Mouse (Mus musculus): Measurements from ENCODE around the gene Eml3. TPM values are rescaled to one million over a fixed set of nuclear protein-coding genes. Genes with fewer than 3 reads are reported as not detected.

Gene Eml3
- polyA plus RNA-seq, 1 experiment from 2014 or later, result 7.8 TPM

Other genes starting within 250 kb of the Eml3 start
- 123 and 136 TPM in 2 replicates for gene Slc3a2, start 206.2 kb upstream of the Eml3 start, polyA plus RNA-seq (2014; fragmentation: Nextera tagmentation; extraction: Ambion mirVana)
- 83.6 and 87.1 TPM in 2 replicates for gene Wdr74, start 193.7 kb upstream of the Eml3 start, polyA plus RNA-seq (2014; fragmentation: Nextera tagmentation; extraction: Ambion mirVana)
- 1.6 and 2.6 TPM in 2 replicates for gene 1700092M07Rik, start 188.8 kb upstream of the Eml3 start, polyA plus RNA-seq (2014; fragmentation: Nextera tagmentation; extraction: Ambion mirVana)
- gene Stx5a, start 188.1 kb upstream of the Eml3 start, polyA plus RNA-seq (2014; fragmentation: Nextera tagmentation; extraction: Ambion mirVana), result 100 and 111 TPM in 2 replicates
- gene Nxf1, start 172.5 kb upstream of the Eml3 start, polyA plus RNA-seq (2014; fragmentation: Nextera tagmentation; extraction: Ambion mirVana), result 213 and 224 TPM in 2 replicates
- 192 and 194 TPM in 2 replicates for gene Tmem223, start 158.6 kb upstream of the Eml3 start, polyA plus RNA-seq (2014; fragmentation: Nextera tagmentation; extraction: Ambion mirVana)
- gene Tmem179b, start 155.1 kb upstream of the Eml3 start, polyA plus RNA-seq (2014; fragmentation: Nextera tagmentation; extraction: Ambion mirVana), result 46.4 and 50.8 TPM in 2 replicates
- 15.4 and 17.1 TPM in 2 replicates for gene Taf6l, start 143.1 kb upstream of the Eml3 start, polyA plus RNA-seq (2014; fragmentation: Nextera tagmentation; extraction: Ambion mirVana)
- gene Polr2g, start 131.0 kb upstream of the Eml3 start, polyA plus RNA-seq (2014; fragmentation: Nextera tagmentation; extraction: Ambion mirVana), result 184 and 194 TPM in 2 replicates
- gene Zbtb3, start 127.0 kb upstream of the Eml3 start, polyA plus RNA-seq (2014; fragmentation: Nextera tagmentation; extraction: Ambion mirVana), result 5.7 and 7.5 TPM in 2 replicates
- 47.0 and 53.1 TPM in 2 replicates for gene Ttc9c, start 110.2 kb upstream of the Eml3 start, polyA plus RNA-seq (2014; fragmentation: Nextera tagmentation; extraction: Ambion mirVana)
- 7.0 and 10.1 TPM in 2 replicates for gene Hnrnpul2, start 109.5 kb upstream of the Eml3 start, polyA plus RNA-seq (2014; fragmentation: Nextera tagmentation; extraction: Ambion mirVana)
- gene AC129217.1, start 99.8 kb upstream of the Eml3 start, polyA plus RNA-seq (2014; fragmentation: Nextera tagmentation; extraction: Ambion mirVana), result not detected in 2 replicates
- gene Bscl2, start 92.1 kb upstream of the Eml3 start, polyA plus RNA-seq (2014; fragmentation: Nextera tagmentation; extraction: Ambion mirVana), result 55.6 and 59.6 TPM in 2 replicates
- 158 TPM in 2 replicates for gene Gng3, start 90.4 kb upstream of the Eml3 start, polyA plus RNA-seq (2014; fragmentation: Nextera tagmentation; extraction: Ambion mirVana)
- 0.32 and 0.37 TPM in 2 replicates for gene Lrrn4cl, start 78.8 kb upstream of the Eml3 start, polyA plus RNA-seq (2014; fragmentation: Nextera tagmentation; extraction: Ambion mirVana)
- 164 and 180 TPM in 2 replicates for gene Ubxn1, start 58.1 kb upstream of the Eml3 start, polyA plus RNA-seq (2014; fragmentation: Nextera tagmentation; extraction: Ambion mirVana)
- 56.1 and 57.2 TPM in 2 replicates for gene Uqcc3, start 48.6 kb upstream of the Eml3 start, polyA plus RNA-seq (2014; fragmentation: Nextera tagmentation; extraction: Ambion mirVana)
- 89.6 and 103 TPM in 2 replicates for gene Lbhd1, start 45.8 kb upstream of the Eml3 start, polyA plus RNA-seq (2014; fragmentation: Nextera tagmentation; extraction: Ambion mirVana)
- not detected in 2 replicates for gene Gm49403, start 45.6 kb upstream of the Eml3 start, polyA plus RNA-seq (2014; fragmentation: Nextera tagmentation; extraction: Ambion mirVana)
- 107 and 112 TPM in 2 replicates for gene 1810009A15Rik, start 40.7 kb upstream of the Eml3 start, polyA plus RNA-seq (2014; fragmentation: Nextera tagmentation; extraction: Ambion mirVana)
- not detected in 2 replicates for gene Gm49416, start 40.6 kb upstream of the Eml3 start, polyA plus RNA-seq (2014; fragmentation: Nextera tagmentation; extraction: Ambion mirVana)
- gene Ints5, start 36.5 kb upstream of the Eml3 start, polyA plus RNA-seq (2014; fragmentation: Nextera tagmentation; extraction: Ambion mirVana), result 26.1 and 32.1 TPM in 2 replicates
- gene Ganab, start 31.5 kb upstream of the Eml3 start, polyA plus RNA-seq (2014; fragmentation: Nextera tagmentation; extraction: Ambion mirVana), result 89.8 and 102 TPM in 2 replicates
- gene B3gat3, start 9.2 kb upstream of the Eml3 start, polyA plus RNA-seq (2014; fragmentation: Nextera tagmentation; extraction: Ambion mirVana), result 43.5 and 45.8 TPM in 2 replicates
- 1.0 and 1.1 TPM in 2 replicates for gene Rom1, start 196 bp upstream of the Eml3 start, polyA plus RNA-seq (2014; fragmentation: Nextera tagmentation; extraction: Ambion mirVana)
- gene Mta2, start 12.3 kb downstream of the Eml3 start, polyA plus RNA-seq (2014; fragmentation: Nextera tagmentation; extraction: Ambion mirVana), result 45.6 and 52.3 TPM in 2 replicates
- gene Tut1, start 24.3 kb downstream of the Eml3 start, polyA plus RNA-seq (2014; fragmentation: Nextera tagmentation; extraction: Ambion mirVana), result 23.7 and 27.8 TPM in 2 replicates
- 462 and 475 TPM in 2 replicates for gene Eef1g, start 37.5 kb downstream of the Eml3 start, polyA plus RNA-seq (2014; fragmentation: Nextera tagmentation; extraction: Ambion mirVana)
- 6.0 and 14.1 TPM in 2 replicates for gene Ahnak, start 59.7 kb downstream of the Eml3 start, polyA plus RNA-seq (2014; fragmentation: Nextera tagmentation; extraction: Ambion mirVana)
- gene Scgb1a1, start 158.4 kb downstream of the Eml3 start, polyA plus RNA-seq (2014; fragmentation: Nextera tagmentation; extraction: Ambion mirVana), result not detected in 2 replicates
- 14.9 and 15.6 TPM in 2 replicates for gene Asrgl1, start 206.1 kb downstream of the Eml3 start, polyA plus RNA-seq (2014; fragmentation: Nextera tagmentation; extraction: Ambion mirVana)

Measured in hindbrain, embryonic 11.5 days (tissue).